ENCODE assay signal across 28 mouse cellular contexts in genomic region chr11:107559874-107560273, GRCm38 (mm10).
"Had no signal": no experiment of that assay in that cellular context is flagged by ENCODE, and none has a peak within 500 bp of the region (broad histone marks: within the 10 kb centered on the region; RNA-seq: fewer than 3 reads in every experiment).

No protein-coding gene starts in this region.

- H3K9me3 ChIP-seq: embryonic facial prominence, embryonic 10.5 days; embryonic facial prominence, embryonic 12.5 days; embryonic facial prominence, embryonic 13.5 days; embryonic facial prominence, embryonic 15.5 days; forebrain, embryonic 10.5 days; forebrain, embryonic 12.5 days; forebrain, embryonic 13.5 days; forebrain, embryonic 15.5 days had no signal

- H3K4me1 ChIP-seq: embryonic facial prominence, embryonic 10.5 days; embryonic facial prominence, embryonic 12.5 days; embryonic facial prominence, embryonic 13.5 days; embryonic facial prominence, embryonic 15.5 days; forebrain, embryonic 10.5 days; forebrain, embryonic 12.5 days; forebrain, embryonic 13.5 days; forebrain, embryonic 15.5 days had no signal

- ATAC-seq: forebrain, embryonic 13.5 days; forebrain, embryonic 14.5 days; forebrain, embryonic 15.5 days; forebrain, embryonic 16.5 days; forebrain, postnatal 0 days had no signal

- DNase-seq: cerebellum, adult 2 months; cerebellum, adult 8-10 months; cerebellum, adult 9-10 months; cerebellum, adult 9-11 months; cerebellum, postnatal 10 days; cerebellum, postnatal 14 days; cerebellum, postnatal 25 days; cerebellum, postnatal 36 days; embryo, embryonic 11 days; forebrain, postnatal 0 days; gastrocnemius, adult 2 months; gastrocnemius, postnatal 10 days; gastrocnemius, postnatal 14 days; gastrocnemius, postnatal 25 days; gastrocnemius, postnatal 36 days; heart, adult 11 months; heart, adult 18-20 months had no signal

- H3K4me3 ChIP-seq: embryonic facial prominence, embryonic 10.5 days; embryonic facial prominence, embryonic 12.5 days; embryonic facial prominence, embryonic 13.5 days; embryonic facial prominence, embryonic 15.5 days; erythroblast, embryonic 14.5 days; forebrain, embryonic 10.5 days; forebrain, embryonic 12.5 days; forebrain, embryonic 13.5 days; forebrain, embryonic 15.5 days; gastrocnemius, adult 2 months had no signal

- H3K27ac ChIP-seq: embryonic facial prominence, embryonic 10.5 days; embryonic facial prominence, embryonic 12.5 days; embryonic facial prominence, embryonic 13.5 days; embryonic facial prominence, embryonic 15.5 days; forebrain, embryonic 10.5 days; forebrain, embryonic 12.5 days; forebrain, embryonic 13.5 days; forebrain, embryonic 15.5 days; gastrocnemius, adult 2 months had no signal

- H3K4me2 ChIP-seq: embryonic facial prominence, embryonic 12.5 days; embryonic facial prominence, embryonic 13.5 days; embryonic facial prominence, embryonic 15.5 days; forebrain, embryonic 12.5 days; forebrain, embryonic 13.5 days; forebrain, embryonic 15.5 days had no signal

- H3K9ac ChIP-seq: embryonic facial prominence, embryonic 12.5 days; embryonic facial prominence, embryonic 13.5 days; embryonic facial prominence, embryonic 15.5 days; forebrain, embryonic 12.5 days; forebrain, embryonic 13.5 days; forebrain, embryonic 15.5 days; forebrain, postnatal 0 days had no signal

- H3K27me3 ChIP-seq: embryonic facial prominence, embryonic 12.5 days; embryonic facial prominence, embryonic 13.5 days; embryonic facial prominence, embryonic 15.5 days; forebrain, embryonic 12.5 days; forebrain, embryonic 13.5 days; forebrain, embryonic 15.5 days had no signal
